Mouse (Mus musculus) liver, embryonic 14.5 days (tissue): ENCODE results near the gene Rtl6.

Source experiments
- CTCF ChIP-seq: IDR thresholded peaks from 2 replicates; pipeline ENCODE4 v1.5.1; 2016; ENCODE audit warnings: antibody characterized with exemption, low read depth, control low read depth
- EP300 ChIP-seq: IDR thresholded peaks from 2 replicates; pipeline ENCODE4 v1.6.1; 2016; ENCODE audit warnings: antibody characterized with exemption, low read depth

- no peak for TF ChIP-seq CTCF
- TF ChIP-seq EP300, result no peak
Observed at GRCm38 (mm10) chr15:84578607-84579006, 21.0 kb upstream of the Rtl6 start.
